Mouse (Mus musculus) G1E (cell line): ENCODE measurements around the gene Snx29.

Experiments used
- CTCF ChIP-seq: IDR thresholded peaks from 2 replicates; pipeline ENCODE4 v1.5.1; 2012; ENCODE audit warnings: low read depth, low read length, inconsistent platforms, mixed read lengths
- GATA1 ChIP-seq: IDR thresholded peaks from 2 replicates; pipeline ENCODE4 v1.6.1; 2012; ENCODE audit warnings: borderline replicate concordance, low read length, inconsistent platforms, mixed read lengths
- GATA2 ChIP-seq: IDR thresholded peaks from 2 replicates; pipeline ENCODE4 v1.6.1; 2012; ENCODE audit warnings: low read depth, low read length, inconsistent platforms, borderline replicate concordance
- TAL1 ChIP-seq: conservative IDR thresholded peaks from 2 replicates; pipeline ENCODE4 v1.6.1; 2012; ENCODE audit warnings: low read depth, low read length, inconsistent platforms, mixed read lengths

- TF ChIP-seq TAL1 (no peak), CTCF (no peak), GATA1 (no peak), GATA2 (no peak)
These were observed 9.2 kb upstream of the Snx29 start, which contains the start of gene Tnfrsf17 for GRCm38 (mm10) chr16:11313512-11313911.
